ENCODE assay signal across 8 mouse cellular contexts in genomic region chr14:75828866-75829806, GRCm38 (mm10). TPM values are rescaled to one million over a fixed set of nuclear protein-coding genes. Genes with fewer than 3 reads are reported as not detected.
DNase-seq lines count a peak whose midpoint lies in the region; ATAC-seq lines count a peak whose summit lies in the region.

No protein-coding gene starts in this region.

- H3K4me3 ChIP-seq in forebrain, embryonic 10.5 days = peak overlapping the region; percentile 45
- H3K4me3 ChIP-seq in heart, embryonic 15.5 days = peak overlapping the region; percentile 39
- peak overlapping the region; percentile 51 for H3K4me3 ChIP-seq in liver, embryonic 12.5 days

- peaks cover 25% of the 10 kb centered on the region for H3K27me3 ChIP-seq in forebrain, embryonic 10.5 days (ENCODE audit: poor library complexity, severe bottlenecking)
- H3K27me3 ChIP-seq in heart, embryonic 15.5 days = 0 out of 2 replicates have a peak, but pooled peaks cover 4% of the 10 kb centered on the region
- peaks cover 28% of the 10 kb centered on the region for H3K27me3 ChIP-seq in liver, embryonic 12.5 days (replicated peaks)
- H3K27me3 ChIP-seq in splenic B cell, adult 2 months (ENCODE audit: control insufficient read depth, insufficient read depth, low read length, poor library complexity, severe bottlenecking) = no peaks in the 10 kb centered on the region

- no peaks in the 10 kb centered on the region for H3K36me3 ChIP-seq in forebrain, embryonic 10.5 days (replicated peaks)
- no peaks in the 10 kb centered on the region for H3K36me3 ChIP-seq in heart, embryonic 15.5 days
- H3K36me3 ChIP-seq in liver, embryonic 12.5 days = no peaks in the 10 kb centered on the region
- no peaks in the 10 kb centered on the region for H3K36me3 ChIP-seq in splenic B cell, adult 2 months (ENCODE audit: control insufficient read depth, insufficient read depth, low read length, poor library complexity, severe bottlenecking)

- peak overlapping the region; percentile 46; the same call in 1 of the 2 replicates for H3K27ac ChIP-seq in forebrain, embryonic 10.5 days
- H3K27ac ChIP-seq in heart, embryonic 15.5 days = peak overlapping the region; percentile 59
- peak overlapping the region; percentile 75 for H3K27ac ChIP-seq in liver, embryonic 12.5 days

- H3K9me3 ChIP-seq in forebrain, embryonic 10.5 days = no peaks in the 10 kb centered on the region
- no peaks in the 10 kb centered on the region for H3K9me3 ChIP-seq in heart, embryonic 15.5 days (replicated peaks)
- no peaks in the 10 kb centered on the region for H3K9me3 ChIP-seq in liver, embryonic 12.5 days (replicated peaks)

- DNase-seq in c-Kit-negative CD71-positive TER-119-positive erythroid progenitor cells, embryonic 14.5 days (ENCODE audit: low read depth, low spot score) = peak; percentile 68
- DNase-seq in forebrain, embryonic 10.5 days (ENCODE audit: extremely low spot score, low spot score) = peak; percentile 82
- peak; percentile 93 for DNase-seq in kidney, postnatal 14 days
- peak; percentile 87 for DNase-seq in naive thymus-derived CD4-positive, alpha-beta T cell, adult 2 months (ENCODE audit: low read depth)
- DNase-seq in splenic B cell, adult 2 months (ENCODE audit: low read depth, low spot score) = peak; percentile 83

- H3K4me1 ChIP-seq in forebrain, embryonic 10.5 days = peaks cover 33% of the 10 kb centered on the region
- H3K4me1 ChIP-seq in heart, embryonic 15.5 days (replicated peaks) = peaks cover 23% of the 10 kb centered on the region
- H3K4me1 ChIP-seq in liver, embryonic 12.5 days = peaks cover 44% of the 10 kb centered on the region

- peak overlapping the region; percentile 4 for H3K9ac ChIP-seq in heart, embryonic 15.5 days
- H3K9ac ChIP-seq in liver, embryonic 12.5 days = peak overlapping the region; percentile 55

- peak overlapping the region; percentile 67 for H3K4me2 ChIP-seq in heart, embryonic 15.5 days
- H3K4me2 ChIP-seq in liver, embryonic 12.5 days = peak overlapping the region; percentile 82

- peak; percentile 78 for ATAC-seq in CD4-positive, CD25-positive, alpha-beta regulatory T cell, adult 4 months
- ATAC-seq in heart, embryonic 15.5 days (replicated peaks; ENCODE audit: insufficient number of reproducible peaks, insufficient read depth, low FRiP score, low read depth) = peak; percentile 66
- peak; percentile 78 for ATAC-seq in liver, embryonic 12.5 days

- 8% methylated on average over 32 of the region's 32 CpGs for WGBS in forebrain, embryonic 10.5 days
- 4% methylated on average over 32 of the region's 32 CpGs for WGBS in heart, embryonic 15.5 days
- WGBS in liver, embryonic 12.5 days (ENCODE audit: insufficient replicate concordance) = 6% methylated on average over 32 of the region's 32 CpGs

RNA-seq across cellular contexts. Expression of gene Tpt1, which starts 15.8 kb away (rescaled TPM):
- polyA plus RNA-seq in CD4-positive, CD25-positive, alpha-beta regulatory T cell, adult 4 months (2017; shearing (Covaris generic)) = 1,000 to 10,000 TPM; 1,301 to 2,015 TPM
- 885 and 915 TPM in 2 replicates for polyA plus RNA-seq in forebrain, embryonic 10.5 days (2016; fragmentation: Nextera tagmentation; extraction: Ambion mirVana)
- polyA plus RNA-seq in heart, embryonic 15.5 days (2015; fragmentation: Nextera tagmentation; extraction: Ambion mirVana) = 751 and 926 TPM in 2 replicates
- 673 and 675 TPM in 2 replicates for polyA plus RNA-seq in liver, embryonic 12.5 days (2016; fragmentation: Nextera tagmentation; extraction: Ambion mirVana)

RNA-seq across cellular contexts. Expression of gene Slc25a30, which starts 42.3 kb away (rescaled TPM):
- polyA plus RNA-seq in CD4-positive, CD25-positive, alpha-beta regulatory T cell, adult 4 months (2017; shearing (Covaris generic)) = 10 to 100 TPM; 20.6 to 24.5 TPM
- 6.9 and 7.9 TPM in 2 replicates for polyA plus RNA-seq in forebrain, embryonic 10.5 days (2016; fragmentation: Nextera tagmentation; extraction: Ambion mirVana)
- polyA plus RNA-seq in heart, embryonic 15.5 days (2015; fragmentation: Nextera tagmentation; extraction: Ambion mirVana) = 5.6 and 5.8 TPM in 2 replicates
- 3.0 and 3.3 TPM in 2 replicates for polyA plus RNA-seq in liver, embryonic 12.5 days (2016; fragmentation: Nextera tagmentation; extraction: Ambion mirVana)

Comparison
In these comparisons a context has a peak if more than half of its experiments do, and no peak if none do; other contexts are left out.
1. Peak in every context shown above with its lines: DNase-seq, ATAC-seq, H3K4me3 ChIP-seq and H3K27ac ChIP-seq.